Mouse (Mus musculus): ENCODE results near the gene Bahcc1. TPM values are rescaled to one million over a fixed set of nuclear protein-coding genes. Genes with fewer than 3 reads are reported as not detected.
A peak's percentile ranks its signal among the peaks of the same experiment; 100 is the strongest.

The Bahcc1 gene
- total and polyA plus RNA-seq, 2 experiments: 1.2 to 3.4 TPM

DNA sequence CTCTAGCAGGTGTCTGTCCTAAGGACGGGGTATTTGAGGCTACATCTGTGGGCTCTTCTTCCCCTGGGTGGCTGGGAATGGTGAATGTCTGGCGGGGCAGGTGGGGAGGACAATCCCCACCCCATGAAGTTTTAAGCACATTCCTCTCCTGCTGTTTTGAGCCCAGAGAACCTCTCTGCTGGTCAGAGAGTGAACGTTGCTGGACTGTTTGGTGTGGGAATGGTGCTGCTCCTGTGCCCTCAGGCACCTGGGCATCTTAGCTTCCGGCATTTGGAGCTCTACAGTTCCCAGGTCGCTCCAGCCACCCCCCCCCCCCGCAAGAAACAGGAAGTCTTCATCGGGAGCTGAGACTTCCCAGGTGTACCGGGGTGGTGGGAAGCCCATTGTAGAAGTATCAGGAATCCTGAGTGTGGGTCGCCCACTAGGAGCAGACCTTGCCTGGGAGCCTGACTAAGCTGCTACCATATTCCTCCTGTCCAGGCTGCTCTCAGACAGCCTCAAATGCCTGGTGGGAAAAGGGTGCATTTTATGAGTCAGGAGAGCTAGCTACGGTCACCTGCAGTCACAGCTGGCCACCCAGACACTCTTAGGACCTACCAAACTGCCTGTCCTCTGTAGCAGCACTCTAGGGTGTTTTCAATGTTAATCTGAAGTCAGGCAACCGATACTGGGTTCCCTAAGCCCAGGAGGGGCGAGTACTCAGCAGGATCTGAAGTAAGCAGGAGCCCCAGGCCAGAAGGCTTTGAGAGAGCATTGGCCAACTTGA, 73.8 kb downstream of the Bahcc1 start:
- Histone ChIP-seq H3K36me3 (ENCODE audit: control insufficient read depth, insufficient read depth, low read length) (no peaks in the 10 kb centered on the region), H3K79me2 (ENCODE audit: control insufficient read depth, insufficient read depth, low read length) (no peaks in the 10 kb centered on the region), H3K27me3 (ENCODE audit: control insufficient read depth, insufficient read depth, low read length) (no peaks in the 10 kb centered on the region), H3K4me1 (ENCODE audit: control insufficient read depth, insufficient read depth, low read length) (peaks cover 12% of the 10 kb centered on the region), H3K27ac (replicated peaks; ENCODE audit: insufficient read depth, low read depth, low read length) (no peak overlapping the region), H3K9ac (ENCODE audit: low read depth, low read length) (no peak overlapping the region), H3K4me3 (ENCODE audit: insufficient read depth, low read depth, low read length) (no peak overlapping the region)
- TF ChIP-seq CTCF (IDR thresholded peaks at IDR 0.05; ENCODE audit: low read depth, low read length) (no peak), POLR2A (IDR thresholded peaks at IDR 0.05; ENCODE audit: extremely low read depth, insufficient read depth, low read length) (no peak)
- WGBS: 86% methylated on average over 12 of the region's 12 CpGs
- DNase-seq (ENCODE audit: extremely low read depth, low read depth, low spot score): no peak

- Histone ChIP-seq H3K4me1 (ENCODE audit: control insufficient read depth, insufficient read depth, low read length) (peaks cover 12% of the 10 kb centered on the region), H3K27me3 (ENCODE audit: control insufficient read depth, insufficient read depth, low read length) (no peaks in the 10 kb centered on the region), H3K36me3 (ENCODE audit: control insufficient read depth, insufficient read depth, low read length) (no peaks in the 10 kb centered on the region), H3K27ac (replicated peaks; ENCODE audit: insufficient read depth, low read depth, low read length) (no peak overlapping the region), H3K9ac (ENCODE audit: low read depth, low read length) (no peak overlapping the region), H3K4me3 (ENCODE audit: insufficient read depth, low read depth, low read length) (no peak overlapping the region), H3K79me2 (ENCODE audit: control insufficient read depth, insufficient read depth, low read length) (no peaks in the 10 kb centered on the region)
- no peak for DNase-seq (ENCODE audit: extremely low read depth, low read depth, low spot score)
- WGBS: 55% methylated on average over 5 of the region's 5 CpGs
- no peak for TF ChIP-seq CTCF (IDR thresholded peaks at IDR 0.05; ENCODE audit: low read depth, low read length)
- no peak for TF ChIP-seq POLR2A (IDR thresholded peaks at IDR 0.05; ENCODE audit: extremely low read depth, insufficient read depth, low read length)
Observed at GRCm38 (mm10) chr11:120307132-120307413, 74.3 kb downstream of the Bahcc1 start.

DNA sequence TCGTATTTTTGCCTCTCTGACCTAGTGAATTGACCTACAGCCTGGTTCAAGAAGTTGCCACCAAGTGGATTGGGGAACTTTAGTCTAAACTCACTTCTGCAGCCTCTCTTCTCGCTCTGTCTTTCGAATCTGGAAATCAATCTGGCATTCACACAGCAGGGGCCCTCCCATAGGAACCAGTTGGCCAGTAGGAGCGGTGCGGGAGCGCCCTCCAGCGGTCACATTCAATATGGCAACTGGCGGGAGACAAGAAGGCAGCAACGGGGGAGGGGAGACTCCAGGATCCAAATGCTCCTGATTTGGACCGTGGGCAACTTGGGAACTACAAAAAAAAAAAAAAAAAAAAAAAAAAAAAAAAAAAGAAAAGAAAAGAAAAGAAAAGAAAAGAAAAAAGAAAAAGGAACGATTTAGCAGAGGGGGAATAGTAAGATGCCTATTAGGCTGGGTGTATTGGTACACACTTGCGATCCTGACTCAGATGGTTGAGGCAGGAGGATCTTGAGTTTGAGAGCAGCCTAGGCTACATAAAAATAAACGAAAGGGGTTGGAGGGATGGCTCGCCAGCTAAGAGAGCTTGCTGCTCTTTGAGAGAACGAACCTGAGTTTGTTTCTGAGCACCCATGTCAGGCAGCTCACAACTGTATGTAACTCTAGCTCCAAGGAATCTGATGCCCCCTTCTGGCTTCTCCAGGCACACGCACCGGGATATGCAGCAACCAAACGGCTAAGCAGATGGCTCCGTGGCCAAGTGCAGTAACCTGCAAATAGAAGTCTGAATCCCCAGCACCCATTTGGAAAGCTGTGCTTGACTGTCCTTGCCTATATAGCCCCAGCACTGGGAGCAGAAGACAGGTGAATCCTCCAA, 75.1 kb downstream of the Bahcc1 start:
- DNase-seq (ENCODE audit: extremely low read depth, low read depth, low spot score): peak; percentile 75
- H3K27me3 ChIP-seq (ENCODE audit: control insufficient read depth, insufficient read depth, low read length): no peaks in the 10 kb centered on the region
- 8% methylated on average over 19 of the region's 19 CpGs for WGBS
- no peak overlapping the region for H3K9ac ChIP-seq (ENCODE audit: low read depth, low read length)
- peaks cover 12% of the 10 kb centered on the region for H3K4me1 ChIP-seq (ENCODE audit: control insufficient read depth, insufficient read depth, low read length)
- no peaks in the 10 kb centered on the region for H3K36me3 ChIP-seq (ENCODE audit: control insufficient read depth, insufficient read depth, low read length)
- no peaks in the 10 kb centered on the region for H3K79me2 ChIP-seq (ENCODE audit: control insufficient read depth, insufficient read depth, low read length)
- TF ChIP-seq CTCF (IDR thresholded peaks at IDR 0.05; ENCODE audit: low read depth, low read length): peak; percentile 96
- no peak for TF ChIP-seq POLR2A (IDR thresholded peaks at IDR 0.05; ENCODE audit: extremely low read depth, insufficient read depth, low read length)
- H3K4me3 ChIP-seq (ENCODE audit: insufficient read depth, low read depth, low read length): no peak overlapping the region
- H3K27ac ChIP-seq (replicated peaks; ENCODE audit: insufficient read depth, low read depth, low read length): no peak overlapping the region

- Histone ChIP-seq H3K79me2 (ENCODE audit: control insufficient read depth, insufficient read depth, low read length) (no peaks in the 10 kb centered on the region), H3K27me3 (ENCODE audit: control insufficient read depth, insufficient read depth, low read length) (no peaks in the 10 kb centered on the region), H3K9ac (ENCODE audit: low read depth, low read length) (no peak overlapping the region), H3K4me1 (ENCODE audit: control insufficient read depth, insufficient read depth, low read length) (peaks cover 12% of the 10 kb centered on the region), H3K4me3 (ENCODE audit: insufficient read depth, low read depth, low read length) (no peak overlapping the region), H3K27ac (replicated peaks; ENCODE audit: insufficient read depth, low read depth, low read length) (no peak overlapping the region), H3K36me3 (ENCODE audit: control insufficient read depth, insufficient read depth, low read length) (no peaks in the 10 kb centered on the region)
- WGBS: 62% methylated on average over 15 of the region's 15 CpGs
- DNase-seq (ENCODE audit: extremely low read depth, low read depth, low spot score): no peak
- TF ChIP-seq POLR2A (IDR thresholded peaks at IDR 0.05; ENCODE audit: extremely low read depth, insufficient read depth, low read length) (no peak), CTCF (IDR thresholded peaks at IDR 0.05; ENCODE audit: low read depth, low read length) (no peak)
Observed at GRCm38 (mm10) chr11:120308441-120309320, 75.9 kb downstream of the Bahcc1 start.

DNA sequence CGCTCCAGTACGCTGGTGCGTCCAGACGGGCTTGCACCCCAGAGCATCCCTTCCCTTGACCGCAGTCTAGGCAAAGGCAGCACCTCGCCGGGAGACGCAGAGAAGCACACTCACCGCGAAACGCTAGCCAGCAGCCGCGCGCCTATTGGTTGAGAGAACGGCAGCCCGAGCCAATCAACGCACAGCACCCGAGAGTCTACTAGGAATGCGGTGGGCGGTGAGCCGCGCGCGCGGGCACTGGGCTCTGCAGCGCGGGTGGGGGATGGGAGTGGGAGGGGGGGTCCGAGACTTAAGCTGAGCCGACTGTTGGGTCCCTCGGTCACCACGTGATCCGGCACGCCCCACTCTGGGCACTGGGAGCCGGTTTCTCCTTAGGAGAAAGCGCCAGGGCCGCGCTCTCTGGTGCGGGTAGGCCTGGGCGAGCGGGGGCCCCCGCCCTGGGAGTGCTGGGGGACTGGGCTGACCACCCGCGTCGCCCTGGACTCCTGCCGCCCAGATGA, 78.1 kb downstream of the Bahcc1 start:
- peak; percentile 51 for DNase-seq (ENCODE audit: extremely low read depth, low read depth, low spot score)
- no peaks in the 10 kb centered on the region for H3K27me3 ChIP-seq (ENCODE audit: control insufficient read depth, insufficient read depth, low read length)
- WGBS: 8% methylated on average over 45 of the region's 45 CpGs

More for the DNA sequence above, 78.1 kb downstream of the Bahcc1 start:
- no peak for TF ChIP-seq POLR2A (IDR thresholded peaks at IDR 0.05; ENCODE audit: extremely low read depth, insufficient read depth, low read length)
- no peak for TF ChIP-seq CTCF (IDR thresholded peaks at IDR 0.05; ENCODE audit: low read depth, low read length)
- H3K79me2 ChIP-seq (ENCODE audit: control insufficient read depth, insufficient read depth, low read length): no peaks in the 10 kb centered on the region
- peaks cover 8% of the 10 kb centered on the region for H3K4me1 ChIP-seq (ENCODE audit: control insufficient read depth, insufficient read depth, low read length)
- no peak overlapping the region for H3K27ac ChIP-seq (replicated peaks; ENCODE audit: insufficient read depth, low read depth, low read length)
- peak overlapping the region; percentile 27 for H3K9ac ChIP-seq (ENCODE audit: low read depth, low read length)
- H3K36me3 ChIP-seq (ENCODE audit: control insufficient read depth, insufficient read depth, low read length): no peaks in the 10 kb centered on the region
- peak overlapping the region; percentile 31; the same call in 1 of the 2 replicates for H3K4me3 ChIP-seq (ENCODE audit: insufficient read depth, low read depth, low read length)

Data from liver, adult 2 months (tissue).